Mouse (Mus musculus) neural tube, embryonic 10.5 days (tissue): ENCODE data around the gene Akap5.

ENCODE experiments used
- DNase-seq: peaks from one replicate; pipeline ENCODE4 v3.0.0-alpha.2; 2017; ENCODE audit warnings: low spot score; ENCODE audit errors: extremely low spot score

Gene Akap5

DNA sequence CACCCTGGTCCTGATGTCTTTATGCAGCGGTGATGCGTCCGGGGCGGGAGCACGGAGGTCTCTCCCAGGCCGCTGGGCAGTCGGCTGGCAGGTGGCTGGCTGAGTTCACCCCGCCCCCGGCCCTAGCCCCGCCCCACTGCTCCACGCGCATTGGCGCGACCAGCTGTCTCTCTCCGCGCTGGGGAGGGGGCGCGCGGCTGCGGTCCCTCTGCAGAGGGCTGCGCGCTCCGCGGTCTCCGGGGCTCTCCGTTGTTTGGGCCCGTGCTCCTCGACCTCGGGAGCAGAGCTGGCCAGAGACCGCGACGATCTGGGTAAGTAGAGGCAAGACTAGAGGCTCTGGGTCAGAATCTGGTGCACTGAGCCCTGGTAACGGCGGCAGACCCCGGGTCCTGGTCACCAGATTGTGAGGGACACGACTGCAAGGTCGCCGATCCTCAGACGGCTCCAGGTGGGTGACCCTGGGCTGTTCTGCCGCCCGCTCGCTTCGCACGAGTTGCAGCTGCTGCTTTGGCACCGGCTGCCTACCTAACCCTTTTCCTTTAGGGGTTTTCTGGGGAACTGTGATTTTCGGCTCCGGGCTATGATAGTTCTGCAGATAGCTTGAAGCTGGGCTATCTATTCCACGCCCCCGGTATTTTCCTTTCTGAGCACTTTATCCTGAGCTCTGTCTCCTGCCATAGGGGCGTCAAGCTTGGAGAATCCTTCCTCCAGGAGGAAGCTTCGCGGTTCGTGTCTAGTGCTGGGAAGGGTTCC lies at the start of gene Akap5:
Gene Akap5, plus strand, starts transcription at position 213 of the 753 bp plus-strand sequence.
- DNase-seq = peak; percentile 88

DNA sequence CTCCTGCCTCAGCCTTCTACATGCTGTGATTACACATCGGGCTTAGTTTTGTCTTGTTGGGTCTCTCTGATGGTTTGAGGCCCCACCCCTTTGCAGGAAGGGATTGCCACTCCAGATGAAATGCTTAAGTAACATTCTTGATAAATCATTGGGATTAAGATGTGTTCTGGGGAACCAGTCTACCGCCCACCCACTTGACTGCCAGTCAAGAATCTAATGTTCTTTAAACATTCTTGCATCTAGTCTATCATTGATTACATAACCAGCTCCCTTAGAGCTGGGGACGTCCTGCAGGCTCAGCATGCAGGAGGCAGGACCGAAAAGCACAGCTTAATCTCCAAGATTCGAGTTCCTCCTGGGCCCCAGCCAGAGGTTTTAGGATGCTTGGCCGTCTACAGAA lies 46.5 kb upstream of the Akap5 start:
- no peak for DNase-seq

DNA sequence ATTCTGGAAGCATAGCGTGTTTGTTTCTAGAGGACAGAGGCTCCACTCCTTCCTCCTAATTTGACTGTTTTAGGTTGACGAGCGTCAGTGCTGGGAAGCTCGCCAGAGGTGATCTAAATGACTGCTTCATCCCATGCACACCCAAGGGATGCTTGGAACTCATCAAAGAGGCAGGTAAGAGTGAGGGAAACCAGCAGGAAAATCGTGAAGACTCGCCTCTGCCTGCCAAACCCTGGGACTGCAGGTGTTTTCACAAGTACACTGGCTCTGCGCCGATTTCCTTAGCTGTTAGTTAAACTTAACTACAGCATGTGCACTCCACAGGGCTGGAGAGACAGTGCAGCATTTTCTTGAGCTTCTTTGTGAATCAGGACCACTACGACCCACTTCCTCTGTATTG lies 44.1 kb upstream of the Akap5 start:
- DNase-seq = no peak

DNA sequence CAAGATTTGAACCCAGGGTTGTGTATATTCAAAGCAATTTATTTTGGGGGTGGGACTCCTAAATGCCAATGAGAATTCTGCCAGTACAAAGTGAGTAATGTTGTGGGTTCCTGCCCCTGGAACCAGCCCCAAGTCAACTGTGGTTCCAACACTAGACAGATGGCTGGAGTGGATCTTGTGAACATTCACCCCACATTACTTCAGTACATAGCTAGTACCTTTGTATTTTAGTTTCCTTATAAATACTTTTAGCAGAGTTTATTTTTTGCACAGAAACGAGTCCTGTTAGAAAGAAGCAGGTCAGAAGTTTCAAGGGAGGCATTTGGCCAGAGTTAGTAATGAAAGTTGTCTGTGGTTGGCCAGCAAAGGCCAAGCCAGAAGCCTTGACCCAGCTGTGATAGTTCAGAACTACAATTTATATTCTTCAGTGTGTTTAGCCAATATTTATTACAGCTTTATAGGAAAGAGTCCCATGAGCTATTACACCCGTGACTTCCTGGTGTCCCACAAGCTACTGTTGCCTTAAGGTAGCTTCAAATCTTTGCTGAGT lies 43.5 kb upstream of the Akap5 start:
- DNase-seq = no peak

DNA sequence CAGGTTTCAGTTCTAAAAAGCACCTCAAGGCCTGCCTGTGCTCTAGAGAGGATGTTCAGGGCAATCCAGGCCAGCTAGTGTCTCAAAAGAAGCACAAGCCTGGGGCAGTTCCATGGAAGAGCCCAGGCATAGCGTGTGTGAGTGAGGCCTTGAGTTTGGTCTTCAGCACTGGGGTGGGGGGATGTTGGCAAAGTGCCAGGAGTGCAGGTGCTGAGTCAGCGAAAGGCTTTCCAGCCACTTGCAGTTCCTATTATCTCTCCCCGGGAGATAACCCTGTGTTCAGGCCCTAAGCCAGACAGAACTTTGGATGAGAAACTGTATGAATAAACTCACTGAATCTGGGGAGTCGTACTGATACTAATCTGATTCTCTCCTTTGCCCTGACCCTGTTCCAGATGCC lies 42.6 kb upstream of the Akap5 start:
- DNase-seq = no peak

DNA sequence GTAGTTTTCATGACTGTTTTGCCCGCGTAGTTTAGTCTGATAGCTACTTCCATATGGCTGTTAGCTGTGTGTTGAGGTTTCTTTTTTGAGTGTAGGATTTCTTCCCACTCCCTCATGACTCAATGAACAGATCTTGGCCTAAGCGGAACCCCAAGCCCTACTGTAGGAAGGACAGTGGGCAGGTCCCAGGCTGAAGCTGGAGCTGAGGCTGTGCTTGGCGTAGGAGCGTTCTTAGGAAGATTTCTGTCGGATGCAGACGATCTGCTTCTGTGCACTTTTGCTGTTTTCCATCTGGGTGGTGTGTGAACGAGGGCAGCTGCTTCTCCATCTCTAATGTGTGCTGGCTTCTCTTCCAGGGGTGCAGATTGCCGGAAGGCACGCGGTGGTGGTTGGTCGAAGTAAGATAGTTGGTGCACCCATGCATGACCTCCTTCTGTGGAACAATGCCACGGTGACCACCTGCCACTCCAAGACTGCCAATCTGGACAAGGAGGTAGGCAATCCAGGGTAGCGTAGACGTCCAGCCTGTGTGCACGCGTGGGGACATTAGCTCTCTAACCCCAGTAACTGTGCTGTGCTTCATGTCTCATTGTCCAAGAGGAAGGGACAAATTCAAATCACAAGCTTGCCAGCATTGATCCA lies 42.0 kb upstream of the Akap5 start:
- no peak for DNase-seq

DNA sequence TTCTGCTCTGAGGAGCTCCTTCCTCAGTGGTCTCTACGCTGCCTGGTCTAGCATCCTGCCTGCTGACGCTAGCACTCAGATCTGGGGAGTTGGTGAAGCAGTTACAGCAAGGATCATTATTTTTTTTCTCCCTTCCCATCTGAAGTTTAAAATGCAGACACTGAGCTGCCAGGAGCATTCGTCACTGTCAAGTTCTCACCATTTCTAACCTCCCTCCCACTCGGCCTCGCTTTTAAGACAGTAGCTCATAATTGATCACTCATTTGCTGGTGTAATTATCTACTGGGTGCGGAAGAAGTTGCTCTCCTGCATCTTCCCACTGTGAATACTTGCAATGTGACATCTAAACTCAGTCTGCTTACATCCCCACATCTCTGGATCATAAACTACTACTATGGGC lies 39.3 kb upstream of the Akap5 start:
- no peak for DNase-seq

DNA sequence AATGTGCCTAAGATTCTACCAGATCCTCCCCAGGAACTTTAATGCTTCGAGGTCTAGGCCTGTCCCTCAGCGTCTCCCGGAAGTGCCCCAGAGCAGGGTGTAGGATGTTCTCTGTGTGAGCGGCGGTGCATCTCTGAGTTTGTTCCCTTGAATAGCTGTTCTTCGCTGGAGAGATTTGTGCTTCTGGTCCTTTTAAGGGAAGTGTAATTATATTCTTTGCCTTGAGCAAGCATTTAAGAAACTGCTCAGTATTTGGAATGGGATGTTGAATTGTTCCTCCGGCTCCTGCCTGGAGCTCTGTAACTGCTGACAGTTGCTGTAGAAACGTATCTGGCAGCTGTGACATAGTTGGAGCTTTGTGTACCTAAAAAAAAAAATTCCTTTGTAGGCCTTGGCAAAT lies 36.7 kb upstream of the Akap5 start:
- DNase-seq = no peak

DNA sequence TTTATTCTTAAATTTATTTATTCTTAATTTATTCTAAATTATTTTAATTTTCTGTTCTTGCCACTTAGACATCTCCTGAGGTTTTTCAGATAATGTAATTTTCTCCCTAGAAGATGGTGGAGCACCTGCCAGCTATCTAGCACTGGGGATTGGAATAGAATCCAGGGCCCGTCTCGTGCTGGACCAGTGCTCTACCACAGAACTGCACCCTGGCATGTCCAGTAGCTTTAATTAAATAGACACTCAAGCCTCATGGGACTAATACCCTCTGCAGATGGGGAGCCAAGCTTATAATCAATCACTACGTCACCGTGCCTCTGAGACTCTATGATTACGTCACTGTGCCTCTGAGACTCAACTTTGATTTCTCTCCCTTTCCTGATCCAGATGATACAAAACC lies 36.2 kb upstream of the Akap5 start:
- no peak for DNase-seq

DNA sequence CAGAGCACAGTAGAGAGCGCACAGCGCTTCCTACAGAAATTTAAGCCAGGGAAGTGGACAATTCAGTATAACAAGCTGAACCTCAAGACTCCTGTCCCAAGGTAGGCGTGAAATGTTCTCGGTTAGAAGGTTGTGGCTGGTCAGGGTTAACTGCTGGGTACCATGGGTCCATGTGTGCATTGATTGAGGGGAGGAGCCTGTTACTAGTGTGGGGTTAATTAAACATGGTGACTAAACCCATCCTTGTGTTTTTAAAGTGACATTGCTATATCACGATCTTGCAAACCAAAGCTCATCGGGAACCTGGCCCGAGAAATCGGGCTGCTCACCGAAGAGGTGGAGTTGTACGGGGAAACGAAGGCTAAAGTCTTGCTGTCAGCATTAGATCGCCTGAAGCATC lies 35.3 kb upstream of the Akap5 start:
- DNase-seq = no peak

DNA sequence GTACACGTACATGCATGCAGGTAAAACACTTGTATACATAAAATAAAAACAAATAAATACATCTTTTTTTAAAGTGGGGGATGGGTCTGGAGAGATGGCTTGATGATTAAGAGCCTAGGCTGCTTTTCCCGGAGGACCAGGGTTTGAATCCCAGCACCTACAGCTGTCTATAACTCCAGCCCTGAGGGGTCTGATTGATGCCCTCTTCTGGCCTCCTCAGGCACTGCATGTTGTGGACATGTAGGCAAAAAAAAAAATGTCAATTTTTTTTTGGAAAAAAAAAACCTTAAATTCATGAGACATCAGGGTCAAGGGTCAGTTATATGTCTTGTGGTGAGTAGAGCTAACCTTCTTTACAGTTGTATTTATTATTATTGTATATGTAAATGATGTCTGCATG lies 34.4 kb upstream of the Akap5 start:
- no peak for DNase-seq

DNA sequence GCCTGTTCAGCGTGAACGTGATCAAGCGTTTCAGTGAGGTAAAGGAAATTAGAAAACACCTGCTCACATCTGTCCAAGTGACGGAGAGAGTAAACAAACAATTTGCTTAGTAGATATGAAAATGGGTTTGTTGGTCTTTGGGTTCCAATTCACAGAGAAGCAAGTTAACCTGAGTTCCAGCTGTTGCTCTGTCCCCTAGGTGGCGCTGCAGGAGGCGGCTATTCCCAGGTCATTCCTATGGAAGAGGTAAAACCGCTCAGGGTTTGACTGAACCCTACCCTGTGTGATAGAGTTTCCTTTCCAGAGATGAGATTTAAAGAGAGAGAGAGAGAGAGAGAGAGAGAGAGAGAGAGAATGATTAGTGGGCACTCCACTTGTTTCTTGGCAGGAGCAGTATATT lies 31.5 kb upstream of the Akap5 start:
- DNase-seq = peak; percentile 52

DNA sequence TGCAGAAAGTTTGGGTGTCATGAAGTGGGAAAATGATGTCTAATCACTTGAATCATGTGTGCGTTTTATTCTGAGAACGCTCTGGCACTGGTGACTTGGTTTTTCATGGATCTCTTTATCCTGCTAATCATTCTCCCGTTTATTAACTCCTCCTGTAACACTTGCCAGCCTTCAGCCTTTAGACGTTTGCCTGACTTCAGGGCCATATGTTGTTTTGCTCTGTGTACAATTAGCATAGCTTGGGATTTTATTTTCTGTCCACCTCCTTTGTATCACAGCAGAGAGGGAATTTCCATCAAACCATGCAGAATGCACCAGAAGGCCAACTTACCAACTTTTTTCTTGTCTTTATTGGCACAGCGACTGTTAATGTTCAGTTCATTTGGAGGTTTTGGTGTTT lies 26.9 kb upstream of the Akap5 start:
- no peak for DNase-seq

DNA sequence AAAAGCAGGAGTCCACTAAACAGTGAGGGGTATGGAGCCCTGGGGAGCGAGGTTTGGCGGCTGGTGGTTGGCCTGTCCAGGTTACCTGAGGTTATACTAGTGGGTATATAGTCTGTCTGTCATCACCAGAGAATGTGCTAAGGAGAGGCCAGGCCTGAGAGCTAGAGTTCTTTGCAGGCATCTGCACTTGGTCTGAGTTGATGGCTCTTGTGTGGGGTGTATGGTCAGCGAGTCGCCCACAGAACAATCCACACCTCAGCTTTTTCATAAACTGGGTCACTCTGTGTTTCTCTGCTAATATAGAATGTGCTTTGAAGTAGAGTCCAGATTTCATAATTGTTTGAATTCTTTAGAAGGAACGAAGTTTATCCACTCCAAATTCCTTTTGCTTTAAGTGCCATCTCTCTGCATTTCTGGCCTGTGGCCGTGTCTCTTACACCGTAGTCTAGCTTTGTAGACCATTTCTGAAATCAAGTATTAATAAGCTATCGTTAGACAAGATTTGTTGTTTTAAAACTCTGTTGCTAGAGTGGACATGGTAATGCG lies 25.3 kb upstream of the Akap5 start:
- DNase-seq = no peak

DNA sequence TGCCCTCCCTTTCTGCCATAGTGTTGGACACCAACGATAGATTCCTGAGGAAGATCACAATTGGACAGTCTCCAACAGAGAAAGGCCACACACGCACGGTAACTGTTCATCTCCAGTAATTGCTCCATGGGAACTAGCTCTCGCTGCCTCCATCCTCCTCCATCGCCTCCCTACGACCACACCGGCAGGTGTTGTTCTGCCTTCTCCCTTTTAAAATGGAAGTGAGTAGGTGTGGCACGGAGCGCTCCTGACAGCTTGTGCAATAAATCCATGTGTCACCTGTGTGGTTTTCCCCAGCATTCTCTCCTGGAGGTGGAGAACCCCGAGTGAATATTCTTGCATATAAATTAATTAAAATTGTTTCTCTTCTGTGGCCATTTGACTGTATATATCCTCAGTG lies 24.3 kb upstream of the Akap5 start:
- no peak for DNase-seq

DNA sequence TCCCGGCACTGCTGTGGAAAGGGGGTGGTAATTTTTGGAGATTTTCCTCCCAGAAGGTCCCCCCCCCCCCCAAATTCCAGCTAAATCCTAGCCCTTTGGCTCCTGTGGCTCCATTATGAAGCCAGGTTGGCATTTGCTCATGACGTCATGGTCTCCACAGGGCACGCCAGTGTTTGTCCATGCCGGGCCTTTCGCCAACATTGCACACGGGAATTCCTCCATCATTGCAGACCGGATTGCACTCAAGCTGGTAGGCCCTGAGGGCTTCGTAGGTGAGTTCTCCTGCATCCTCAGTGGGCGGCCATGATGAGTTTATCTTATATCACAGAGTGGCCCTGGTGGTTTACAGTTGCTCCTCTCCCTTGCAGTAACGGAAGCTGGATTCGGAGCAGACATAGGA lies 21.2 kb upstream of the Akap5 start:
- DNase-seq = no peak

DNA sequence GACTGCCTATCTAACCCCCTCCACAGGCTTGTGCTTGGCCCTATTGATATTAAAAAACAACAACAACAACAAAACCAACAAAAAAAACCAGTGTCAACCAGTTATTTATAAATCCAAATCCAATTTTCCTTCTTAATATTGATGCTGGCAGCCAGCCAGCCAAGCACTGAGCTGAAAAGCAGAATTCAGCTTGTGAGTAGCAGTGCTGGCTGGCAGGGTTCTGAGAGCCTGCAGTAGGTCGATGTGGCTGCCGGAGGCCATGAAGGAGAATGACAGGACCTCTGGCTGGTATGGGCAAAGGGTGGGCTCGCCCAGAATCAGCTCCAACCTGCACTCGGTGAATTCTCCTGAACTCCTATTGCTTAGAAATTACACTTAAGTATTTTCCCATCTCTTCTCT lies 20.5 kb upstream of the Akap5 start:
- DNase-seq = no peak

DNA sequence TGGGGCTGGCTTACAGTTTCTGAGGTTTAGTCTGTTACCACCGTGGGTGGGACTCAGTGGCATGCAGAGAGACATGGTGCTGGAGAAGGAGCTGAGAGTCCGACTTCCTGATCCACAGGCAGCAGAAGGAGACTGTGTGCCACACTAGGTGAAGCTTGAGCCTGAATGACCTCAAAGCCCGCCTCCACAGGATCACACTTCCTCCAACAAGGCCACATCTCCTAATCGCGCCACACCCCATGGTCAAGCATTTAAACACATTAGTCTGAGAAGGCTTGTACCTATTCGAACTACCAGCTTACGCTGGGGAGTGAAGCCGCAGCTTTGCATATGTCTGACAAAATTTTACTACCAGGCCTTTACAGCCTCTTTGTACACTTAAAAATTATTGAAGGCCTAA lies 19.6 kb upstream of the Akap5 start:
- DNase-seq = no peak

DNA sequence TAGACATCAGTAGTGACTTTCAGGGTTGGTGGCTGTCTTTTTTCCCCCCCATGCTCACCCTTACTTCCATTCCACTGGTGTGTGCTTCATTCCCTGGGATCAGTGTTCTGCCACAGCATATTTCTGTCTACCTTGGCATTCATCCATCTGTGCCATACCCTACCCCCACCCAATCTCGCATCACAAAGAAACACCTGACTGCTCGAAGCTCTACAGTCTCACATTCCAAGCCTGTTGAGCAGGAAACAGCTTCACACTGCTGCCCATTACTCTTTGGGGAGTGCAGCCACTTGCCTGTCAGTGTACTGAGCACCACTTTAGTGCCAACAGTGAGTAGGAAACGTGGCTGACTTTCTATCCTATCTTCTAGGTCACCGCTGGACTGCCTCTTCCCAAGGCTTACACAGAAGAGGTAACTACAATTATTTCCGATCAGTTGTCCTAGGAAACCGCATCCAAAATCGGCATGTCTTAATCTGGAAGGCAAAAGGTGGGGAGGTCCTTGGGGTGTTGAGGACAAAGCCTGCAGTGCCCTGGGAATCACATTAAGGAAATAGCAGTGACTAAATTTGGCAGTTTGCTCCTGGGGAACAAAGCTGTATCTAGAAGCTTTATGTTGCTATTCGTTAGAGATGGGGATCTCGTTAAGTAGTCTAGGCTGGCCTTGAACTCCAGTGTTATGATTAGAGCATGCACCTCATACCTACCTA lies 17.7 kb upstream of the Akap5 start:
- DNase-seq = no peak

DNA sequence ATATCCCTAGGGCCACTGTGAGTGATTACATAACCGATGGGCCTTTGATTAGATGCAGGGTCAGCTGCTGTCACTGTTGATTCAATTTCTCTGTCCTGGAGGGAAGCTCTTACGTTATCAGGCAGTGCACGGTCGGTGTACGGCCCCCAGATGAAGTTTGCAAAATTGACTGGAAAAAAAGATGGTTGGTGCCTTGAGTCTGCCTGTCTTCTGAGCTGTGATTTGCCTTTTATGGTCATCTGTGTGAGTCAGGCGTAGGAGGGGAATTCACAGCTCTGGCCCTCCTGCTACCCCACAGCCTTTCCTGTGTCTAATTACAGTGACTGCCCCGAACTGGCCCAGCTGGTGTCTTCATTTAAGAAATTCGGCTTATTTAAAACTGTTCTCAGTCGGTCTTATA lies 16.7 kb upstream of the Akap5 start:
- no peak for DNase-seq

DNA sequence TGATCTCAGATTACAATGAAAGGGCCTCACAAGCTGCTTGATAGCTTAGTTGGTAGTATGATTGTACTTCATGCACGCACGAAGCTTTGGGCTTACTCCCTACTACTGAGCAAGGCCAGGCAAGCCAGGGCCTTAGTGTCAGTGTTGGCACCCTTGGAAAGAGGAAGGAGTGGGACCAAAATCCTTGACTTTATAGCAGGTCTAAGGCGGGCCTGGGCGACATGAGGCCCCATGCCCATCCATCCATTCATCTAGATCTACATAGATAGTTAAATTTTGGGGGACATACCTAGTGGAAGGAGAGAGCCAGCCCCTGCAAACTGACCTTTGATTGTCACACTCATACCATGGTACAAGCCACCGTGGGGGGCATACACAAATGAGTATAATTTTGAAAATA lies 16.3 kb upstream of the Akap5 start:
- no peak for DNase-seq

DNA sequence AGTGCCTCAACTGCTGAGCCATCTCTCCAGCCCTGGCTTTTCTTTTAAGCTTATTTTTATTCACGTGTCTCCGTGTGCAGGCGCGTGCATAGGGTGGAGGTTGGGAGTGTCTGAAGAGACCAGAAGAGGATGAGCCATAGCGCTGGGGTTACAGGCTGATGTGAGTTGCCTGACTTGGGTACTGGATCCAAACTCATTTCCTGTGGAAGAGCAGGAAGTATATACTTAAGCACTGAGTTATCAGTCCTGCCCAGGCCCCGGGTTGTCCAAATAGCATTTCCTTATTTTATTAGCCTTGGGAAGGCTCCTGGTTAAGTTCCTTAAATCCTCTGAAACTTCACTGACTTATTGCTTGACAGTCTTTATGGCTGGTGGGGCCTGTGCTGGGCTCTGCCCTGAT lies 14.7 kb upstream of the Akap5 start:
- no peak for DNase-seq
